Mouse (Mus musculus): ENCODE results near the gene Trim29. TPM values are rescaled to one million over a fixed set of nuclear protein-coding genes. Genes with fewer than 3 reads are reported as not detected.

Gene Trim29
- polyA plus RNA-seq, 1 experiment = 0.19 TPM

GRCm38 (mm10) chr9:43383871-43384270 is 73.2 kb downstream of the Trim29 start:
- no peak for TF ChIP-seq POLR2A (IDR thresholded peaks at IDR 0.05; ENCODE audit: control insufficient read depth, low read depth, low read length)
- TF ChIP-seq CTCF (IDR thresholded peaks at IDR 0.05; ENCODE audit: control insufficient read depth, insufficient read depth, insufficient replicate concordance, low read depth, low read length) = no peak
- no peaks in the 10 kb centered on the region for H3K27me3 ChIP-seq (ENCODE audit: control insufficient read depth, insufficient read depth, low read length)
- no peaks in the 10 kb centered on the region for H3K4me1 ChIP-seq (ENCODE audit: control insufficient read depth, insufficient read depth, low read length)
- no peak overlapping the region for H3K4me3 ChIP-seq (ENCODE audit: control insufficient read depth, low read depth, low read length)
- H3K27ac ChIP-seq (ENCODE audit: control insufficient read depth, insufficient read depth, low read depth, low read length) = no peak overlapping the region
- no peaks in the 10 kb centered on the region for H3K36me3 ChIP-seq (ENCODE audit: control insufficient read depth, insufficient read depth, low read length)

DNA sequence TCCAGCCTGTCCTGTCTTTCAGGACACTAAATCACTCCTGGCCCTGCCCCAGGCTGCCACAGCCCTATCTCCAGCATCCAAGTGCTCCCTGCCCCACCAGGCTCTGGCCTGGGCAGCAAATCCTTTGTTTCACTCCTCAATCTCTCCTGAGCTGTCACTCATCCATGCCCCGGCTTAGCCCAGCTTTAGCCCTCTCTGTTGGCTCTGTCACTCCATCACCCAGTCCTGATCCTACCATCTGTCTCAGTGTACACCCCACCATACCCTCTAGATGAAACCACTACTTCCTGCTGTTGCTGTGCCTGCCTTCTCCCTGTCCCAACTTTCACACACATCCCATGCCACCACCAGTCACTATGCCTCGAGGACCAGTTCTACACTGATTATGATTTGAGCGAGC is 73.8 kb downstream of the Trim29 start:
- TF ChIP-seq CTCF (IDR thresholded peaks at IDR 0.05; ENCODE audit: control insufficient read depth, insufficient read depth, insufficient replicate concordance, low read depth, low read length) (no peak), POLR2A (IDR thresholded peaks at IDR 0.05; ENCODE audit: control insufficient read depth, low read depth, low read length) (no peak)
- Histone ChIP-seq H3K4me1 (ENCODE audit: control insufficient read depth, insufficient read depth, low read length) (no peaks in the 10 kb centered on the region), H3K27ac (ENCODE audit: control insufficient read depth, insufficient read depth, low read depth, low read length) (no peak overlapping the region)

More for the DNA sequence above, 73.8 kb downstream of the Trim29 start:
- Histone ChIP-seq H3K36me3 (ENCODE audit: control insufficient read depth, insufficient read depth, low read length) (no peaks in the 10 kb centered on the region), H3K4me3 (ENCODE audit: control insufficient read depth, low read depth, low read length) (no peak overlapping the region), H3K27me3 (ENCODE audit: control insufficient read depth, insufficient read depth, low read length) (no peaks in the 10 kb centered on the region)

Other genes with a start within 250 kb of the Trim29 start
- 6.9 TPM in 2 replicates for gene Arhgef12, start 203.6 kb upstream of the Trim29 start, polyA plus RNA-seq (2012; rRNA removed)
- 0.30 and 0.80 TPM in 2 replicates for gene Tmem136, start 194.3 kb upstream of the Trim29 start, polyA plus RNA-seq (2012; rRNA removed)
- gene Pou2f3, start 100.5 kb upstream of the Trim29 start, polyA plus RNA-seq (2012; rRNA removed) = 1.1 and 1.2 TPM in 2 replicates
- gene Oaf, start 70.9 kb upstream of the Trim29 start, polyA plus RNA-seq (2012; rRNA removed) = 2.0 and 3.7 TPM in 2 replicates

Data from testis, adult 2 months (tissue).